Mouse (Mus musculus) forebrain, postnatal 0 days (tissue): ENCODE data around the gene Gm9970. TPM values are rescaled to one million over a fixed set of nuclear protein-coding genes. Genes with fewer than 3 reads are reported as not detected.
"Not testable (repeated sequence)": the region's sequence is repeated elsewhere in the genome, so short reads cannot be mapped to it uniquely, and the experiment has no call there.

Source experiments
- ATAC-seq: fragments of 200-750 bp; cut with Nextera tagmentation; 2 replicates; pipeline ENCODE4 v1.8.0; 2017; ENCODE audit warnings: mild to moderate bottlenecking, moderate library complexity
- DNase-seq: peaks from one replicate; pipeline ENCODE4 v3.0.0-alpha.2; 2015
- H3K27ac ChIP-seq: fragments of 300-500 bp; sonication (generic); 2 replicates; pipeline ENCODE4 v1.5.1; 2014; ENCODE audit warnings: low read depth, mild to moderate bottlenecking, antibody characterized with exemption, low read length, moderate library complexity, mixed read lengths
- H3K27me3 ChIP-seq: fragments of 300-500 bp; sonication (generic); 2 replicates; pipeline ENCODE4 v1.6.1; 2014; ENCODE audit warnings: mild to moderate bottlenecking, low read length, mixed read lengths; ENCODE audit not compliant: insufficient read depth
- H3K36me3 ChIP-seq: fragments of 300-500 bp; sonication (generic); 2 replicates; pipeline ENCODE4 v1.6.1; 2014; ENCODE audit warnings: mild to moderate bottlenecking, moderate library complexity; ENCODE audit not compliant: insufficient read depth
- H3K4me1 ChIP-seq: fragments of 300-500 bp; sonication (generic); 2 replicates; pipeline ENCODE4 v1.6.1; 2014; ENCODE audit warnings: antibody characterized with exemption; ENCODE audit not compliant: insufficient read depth
- H3K4me2 ChIP-seq: fragments of 300-500 bp; sonication (generic); 2 replicates; pipeline ENCODE4 v1.6.1; 2014; ENCODE audit warnings: low read depth, mild to moderate bottlenecking, moderate library complexity
- H3K4me3 ChIP-seq: fragments of 300-500 bp; sonication (generic); 2 replicates; pipeline ENCODE4 v1.5.1; 2014; ENCODE audit warnings: low read depth, low read length, mixed read lengths
- H3K9ac ChIP-seq: fragments of 300-500 bp; sonication (generic); 2 replicates; pipeline ENCODE4 v1.6.1; 2014; ENCODE audit warnings: mild to moderate bottlenecking
- H3K9me3 ChIP-seq: fragments of 300-500 bp; sonication (generic); 2 replicates; pipeline ENCODE4 v1.6.1; 2016; ENCODE audit warnings: low read length
- CTCF ChIP-seq: sonication (generic); IDR thresholded peaks from 2 replicates; pipeline ENCODE4 v1.5.1; 2016; ENCODE audit warnings: antibody characterized with exemption, control low read depth, low read depth
- WGBS: fragments of 180-500 bp; shearing (Covaris S2); extraction: QIAGEN DNeasy Blood & Tissue Kit; methylation state at CpG from one replicate; pipeline ENCODE4 v1.1.7; 2014; 5-methylcytosine and 5-hydroxymethylcytosine counted together
- polyA plus RNA-seq: library from polyadenylated mRNA; unstranded; fragments of >200 nt; fragmentation: Nextera tagmentation; extraction: Ambion mirVana; gene quantifications from 2 replicates; pipeline ENCODE4 v1.2.1, GENCODE M21; 2015
- total RNA-seq: library from RNA; depleted of rRNA; stranded (reverse); fragments of >200 nt; gene quantifications from 2 replicates; pipeline ENCODE4 v1.2.3, GENCODE M21; 2014

The Gm9970 gene
- total and polyA plus RNA-seq, 2 experiments from 2014 or later, result 0.51 to 0.62 TPM

GRCm38 (mm10) chr5:31218294-31218693, 22.7 kb downstream of the Gm9970 start:
- 74% methylated on average over 7 of the region's 7 CpGs for WGBS
- ATAC-seq (no peak), DNase-seq (no peak)
- Histone ChIP-seq H3K9ac (no peak overlapping the region), H3K4me1 (peaks cover 4% of the 10 kb centered on the region; the same call in 1 of the 2 replicates), H3K27me3 (no peaks in the 10 kb centered on the region), H3K4me3 (no peak overlapping the region), H3K27ac (no peak overlapping the region), H3K9me3 (no peaks in the 10 kb centered on the region), H3K4me2 (no peak overlapping the region), H3K36me3 (no peaks in the 10 kb centered on the region)
- TF ChIP-seq CTCF, result no peak

GRCm38 (mm10) chr5:31216554-31216953, 24.5 kb downstream of the Gm9970 start:
- not testable (repeated sequence) for H3K36me3 ChIP-seq, H3K4me1 ChIP-seq, H3K27ac ChIP-seq, H3K4me3 ChIP-seq, H3K27me3 ChIP-seq, H3K9ac ChIP-seq, H3K4me2 ChIP-seq, DNase-seq, ATAC-seq, H3K9me3 ChIP-seq
- WGBS, result 91% methylated on average over 6 of the region's 6 CpGs

- DNase-seq (no peak), ATAC-seq (no peak)
- H3K4me1 ChIP-seq, result peaks cover 6% of the 10 kb centered on the region; the same call in 1 of the 2 replicates
- H3K36me3 ChIP-seq, result peaks cover 60% of the 10 kb centered on the region
- H3K4me3 ChIP-seq, result no peak overlapping the region
- 98% methylated on average over 6 of the region's 6 CpGs for WGBS
- H3K9me3 ChIP-seq, result peaks cover 4% of the 10 kb centered on the region; the same call in 1 of the 2 replicates
- H3K4me2 ChIP-seq, result no peak overlapping the region
- H3K9ac ChIP-seq, result no peak overlapping the region
- no peak overlapping the region for H3K27ac ChIP-seq
- H3K27me3 ChIP-seq, result no peaks in the 10 kb centered on the region
- no peak for TF ChIP-seq CTCF
Measured at GRCm38 (mm10) chr5:31204421-31204820, 36.6 kb downstream of the Gm9970 start.

GRCm38 (mm10) chr5:31203866-31204265, 37.2 kb downstream of the Gm9970 start:
- H3K4me1 ChIP-seq, result peaks cover 6% of the 10 kb centered on the region; the same call in 1 of the 2 replicates
- WGBS, result 89% methylated on average over 2 of the region's 2 CpGs
- H3K9ac ChIP-seq, result no peak overlapping the region
- no peaks in the 10 kb centered on the region for H3K27me3 ChIP-seq
- peaks cover 4% of the 10 kb centered on the region; the same call in 1 of the 2 replicates for H3K9me3 ChIP-seq
- no peak overlapping the region for H3K4me3 ChIP-seq
- H3K4me2 ChIP-seq, result no peak overlapping the region
- peaks cover 65% of the 10 kb centered on the region for H3K36me3 ChIP-seq
- no peak for TF ChIP-seq CTCF
- ATAC-seq, result no peak
- no peak overlapping the region for H3K27ac ChIP-seq
- DNase-seq, result no peak

GRCm38 (mm10) chr5:31202933-31203332, 38.1 kb downstream of the Gm9970 start:
- Histone ChIP-seq H3K9ac (no peak overlapping the region), H3K4me3 (no peak overlapping the region; the same call in 1 of the 2 replicates)

GRCm38 (mm10) chr5:31201742-31202590, 39.1 kb downstream of the Gm9970 start, which contains the start of gene Zfp513:
Gene Zfp513 (minus strand): TSS chr5:31202303.
- peak; percentile 98 for ATAC-seq

More at GRCm38 (mm10) chr5:31202933-31203332, 38.1 kb downstream of the Gm9970 start:
- TF ChIP-seq CTCF, result no peak
- peak overlapping the region; percentile 79; the same call in 1 of the 2 replicates for H3K27ac ChIP-seq
- ATAC-seq (no peak), DNase-seq (no peak)
- peaks cover 4% of the 10 kb centered on the region; the same call in 1 of the 2 replicates for H3K9me3 ChIP-seq
- WGBS, result 90% methylated on average over 7 of the region's 7 CpGs
- peak overlapping the region; percentile 62 for H3K4me2 ChIP-seq
- no peaks in the 10 kb centered on the region for H3K27me3 ChIP-seq
- peaks cover 75% of the 10 kb centered on the region for H3K36me3 ChIP-seq
- H3K4me1 ChIP-seq, result peaks cover 6% of the 10 kb centered on the region; the same call in 1 of the 2 replicates

More at GRCm38 (mm10) chr5:31201742-31202590, 39.1 kb downstream of the Gm9970 start, which contains the start of gene Zfp513:
- Histone ChIP-seq H3K36me3 (peaks cover 77% of the 10 kb centered on the region), H3K4me2 (peak within 1 kb of the TSS; percentile 83), H3K9me3 (peaks cover 4% of the 10 kb centered on the region; the same call in 1 of the 2 replicates), H3K4me3 (peak within 1 kb of the TSS; percentile 83), H3K27me3 (no peaks in the 10 kb centered on the region), H3K4me1 (peaks cover 6% of the 10 kb centered on the region; the same call in 1 of the 2 replicates), H3K27ac (peak within 1 kb of the TSS; percentile 85), H3K9ac (peak within 1 kb of the TSS; percentile 92)
- WGBS, result 2% methylated on average over 53 of the region's 53 CpGs
- no peak for TF ChIP-seq CTCF
- DNase-seq, result peak; percentile 99
